Mouse (Mus musculus) layer of hippocampus, adult 2 months (tissue): ENCODE results near the gene Uba5. TPM values are rescaled to one million over a fixed set of nuclear protein-coding genes. Genes with fewer than 3 reads are reported as not detected.

Experiments
- DNase-seq, 2 experiments: peaks; one replicate each; pipeline ENCODE4 v3.0.0; 2022; ENCODE audit warnings: low spot score in 2 of 2
- H3K27ac ChIP-seq: fragments of 200-600 bp; 2 replicates; pipeline ENCODE4 v1.8.1; 2022
- H3K4me3 ChIP-seq: fragments of 200-600 bp; 2 replicates; pipeline ENCODE4 v1.8.1; 2022; ENCODE audit warnings: mild to moderate bottlenecking
- CTCF ChIP-seq: fragments of 200-600 bp; conservative IDR thresholded peaks from 2 replicates; pipeline ENCODE4 v1.8.1; 2022; ENCODE audit warnings: antibody characterized with exemption, mild to moderate bottlenecking, moderate library complexity
- total RNA-seq, 2 experiments: library from RNA; stranded (reverse); gene quantifications; 2 replicates each; pipeline ENCODE4 v1.2.3; 2021

Uba5 gene
- total RNA-seq, 2 experiments from 2014 or later, result 40.3 to 42.7 TPM

DNA sequence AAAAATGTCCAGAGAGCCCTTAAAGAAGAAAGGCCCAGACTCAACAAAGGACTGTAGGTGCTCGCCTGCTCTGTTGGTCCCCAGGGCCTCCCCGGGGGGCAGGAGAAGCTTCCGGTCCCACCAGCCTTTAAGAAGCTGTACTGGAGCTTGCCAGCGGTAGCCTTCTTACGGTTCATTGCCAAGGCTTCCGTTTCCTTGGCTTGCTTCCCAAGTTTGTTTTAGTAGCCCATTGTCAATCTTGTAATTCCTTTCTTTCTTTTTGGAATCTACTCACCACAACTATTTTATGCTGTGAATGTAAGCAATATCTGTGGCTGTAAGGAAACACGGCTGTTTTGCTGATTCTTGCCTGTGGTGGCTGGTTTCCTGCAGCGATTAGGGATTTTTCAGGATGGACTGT is 25.6 kb upstream of the Uba5 start:
- Histone ChIP-seq H3K27ac (peak overlapping the region; percentile 52; the same call in 1 of the 2 replicates), H3K4me3 (no peak overlapping the region)
- DNase-seq, result no peak
- TF ChIP-seq CTCF, result no peak

GRCm38 (mm10) chr9:104085730-104086429 is 22.9 kb upstream of the Uba5 start:
- H3K27ac ChIP-seq, result no peak overlapping the region
- DNase-seq, result no peak
- no peak for TF ChIP-seq CTCF
- H3K4me3 ChIP-seq, result no peak overlapping the region

- no peak overlapping the region for H3K27ac ChIP-seq
- TF ChIP-seq CTCF, result no peak
- H3K4me3 ChIP-seq, result no peak overlapping the region
- DNase-seq, result no peak
Measured at GRCm38 (mm10) chr9:104080038-104080437, 17.1 kb upstream of the Uba5 start.

DNA sequence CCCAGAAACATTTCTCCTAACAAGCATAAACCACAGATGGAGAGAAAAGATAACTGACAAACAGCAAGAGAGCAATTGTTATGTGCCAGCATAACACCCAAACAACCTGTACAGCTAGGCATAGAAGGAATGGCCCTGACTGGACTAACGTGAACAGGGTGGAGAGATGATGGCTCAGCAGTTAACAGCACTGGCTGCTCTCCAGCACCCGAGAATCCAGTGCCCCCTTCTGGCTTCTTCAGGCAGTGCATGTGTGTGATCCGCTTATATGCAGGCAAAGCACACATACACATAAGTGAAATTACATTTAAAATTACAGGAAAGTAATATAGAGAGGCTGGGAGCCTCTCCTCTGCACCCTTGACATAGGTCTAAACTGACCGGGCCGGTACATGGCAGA is 16.4 kb upstream of the Uba5 start:
- Histone ChIP-seq H3K27ac (peak overlapping the region; percentile 19; the same call in 1 of the 2 replicates), H3K4me3 (no peak overlapping the region)
- peak; percentile 83 for TF ChIP-seq CTCF
- DNase-seq, result peak in 1 of 2 experiments; percentile 48

DNA sequence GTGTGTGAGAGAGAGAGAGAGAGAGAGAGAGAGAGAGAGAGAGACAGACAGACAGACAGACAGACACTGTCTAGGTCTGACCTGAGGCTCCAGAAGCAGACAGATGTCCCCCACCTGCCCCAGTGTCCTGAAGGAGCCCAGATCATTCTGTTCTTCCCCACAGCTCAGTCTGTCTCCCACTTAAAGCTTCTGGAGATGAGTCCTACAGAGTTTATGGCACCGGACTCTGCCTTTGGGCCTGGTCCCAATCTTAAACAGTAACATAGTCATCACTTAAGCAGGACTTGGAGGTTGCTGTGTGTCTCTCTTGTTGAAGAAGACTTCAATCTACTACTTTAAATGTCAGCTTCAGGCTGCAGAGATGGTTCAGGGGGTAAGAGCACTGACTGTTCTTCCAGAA is 15.8 kb upstream of the Uba5 start:
- no peak overlapping the region for H3K4me3 ChIP-seq
- peak overlapping the region; percentile 28; the same call in 1 of the 2 replicates for H3K27ac ChIP-seq
- TF ChIP-seq CTCF, result no peak
- DNase-seq, result no peak

DNA sequence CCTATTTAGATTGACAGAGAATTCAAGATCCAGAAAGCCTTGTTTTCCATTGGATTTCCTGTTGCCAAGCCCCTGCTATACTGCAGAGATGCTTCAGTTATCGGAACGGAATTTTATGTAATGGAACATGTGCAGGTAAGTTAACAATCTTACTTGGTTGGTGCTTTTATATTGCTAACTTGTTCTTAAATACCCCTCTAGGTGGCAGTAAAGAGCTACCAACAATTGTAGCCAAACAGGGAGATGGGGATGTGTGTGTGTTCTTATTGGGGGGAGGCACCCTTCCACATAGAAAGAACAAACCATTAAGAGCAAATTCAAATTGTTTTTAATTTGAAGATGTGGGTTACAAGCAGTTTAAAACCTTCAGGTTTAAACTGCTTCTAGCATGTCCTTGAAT is 12.9 kb upstream of the Uba5 start:
- peak; percentile 84 for TF ChIP-seq CTCF
- no peak overlapping the region for H3K27ac ChIP-seq
- no peak for DNase-seq
- no peak overlapping the region for H3K4me3 ChIP-seq

GRCm38 (mm10) chr9:104070863-104071604 is 8.1 kb upstream of the Uba5 start:
- no peak overlapping the region for H3K27ac ChIP-seq
- no peak for DNase-seq

DNA sequence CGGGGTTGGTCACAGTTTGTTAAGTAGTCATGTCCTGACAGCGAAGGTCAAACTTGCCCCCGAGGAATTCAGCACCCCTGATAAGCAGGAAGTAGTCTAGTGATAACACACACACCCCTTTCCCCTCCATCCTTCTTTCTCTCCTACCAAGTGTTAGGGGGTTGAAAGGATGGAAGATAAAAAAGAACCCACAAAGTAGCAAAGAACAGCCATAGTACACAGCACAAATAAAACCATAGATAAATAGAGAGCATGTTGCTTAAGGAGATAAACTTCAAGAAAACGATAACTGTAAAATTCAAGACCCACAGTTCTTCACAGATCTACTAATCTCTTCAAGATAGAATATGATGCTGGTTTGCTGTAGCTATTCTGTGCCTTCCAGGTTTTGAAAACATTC is 7.3 kb upstream of the Uba5 start:
- no peak overlapping the region for H3K27ac ChIP-seq
- DNase-seq, result no peak
- no peak overlapping the region for H3K4me3 ChIP-seq
- TF ChIP-seq CTCF, result no peak

More at GRCm38 (mm10) chr9:104070863-104071604, 8.1 kb upstream of the Uba5 start:
- TF ChIP-seq CTCF, result no peak
- no peak overlapping the region for H3K4me3 ChIP-seq

GRCm38 (mm10) chr9:104064571-104064970 is 1.6 kb upstream of the Uba5 start:
- TF ChIP-seq CTCF, result no peak
- Histone ChIP-seq H3K27ac (no peak overlapping the region), H3K4me3 (no peak overlapping the region; the same call in 1 of the 2 replicates)
- no peak for DNase-seq

- Histone ChIP-seq H3K4me3 (peak within 1 kb of the TSS; percentile 73), H3K27ac (peak within 1 kb of the TSS; percentile 98)
- no peak for TF ChIP-seq CTCF
- DNase-seq, result peak; percentile 79 to 82
Measured at GRCm38 (mm10) chr9:104063244-104063961, 469 bp upstream of the Uba5 start, which contains the start of gene Acad11. Gene Acad11, plus strand, starts transcription at chr9:104063377.

DNA sequence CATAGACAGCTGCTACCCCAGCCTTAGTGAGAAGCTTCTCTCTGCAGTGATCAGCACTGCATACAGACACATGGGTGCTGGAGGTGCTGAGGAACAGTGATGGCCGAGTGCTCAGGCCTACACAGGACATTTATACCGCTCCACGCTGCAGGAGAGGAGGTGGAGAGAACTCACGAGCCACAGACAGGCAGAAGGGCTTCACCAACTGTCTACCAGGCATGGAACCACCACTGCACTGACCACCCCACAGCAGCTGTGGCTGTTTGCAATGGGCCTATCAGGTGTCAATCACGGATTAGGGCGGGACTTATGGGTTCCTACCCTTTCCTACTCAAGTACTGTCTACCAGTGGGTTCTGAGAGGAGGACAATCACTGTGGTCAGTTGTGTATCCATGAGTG is 11.9 kb downstream of the Uba5 start:
- no peak for DNase-seq
- no peak for TF ChIP-seq CTCF
- no peak overlapping the region for H3K4me3 ChIP-seq
- no peak overlapping the region for H3K27ac ChIP-seq

DNA sequence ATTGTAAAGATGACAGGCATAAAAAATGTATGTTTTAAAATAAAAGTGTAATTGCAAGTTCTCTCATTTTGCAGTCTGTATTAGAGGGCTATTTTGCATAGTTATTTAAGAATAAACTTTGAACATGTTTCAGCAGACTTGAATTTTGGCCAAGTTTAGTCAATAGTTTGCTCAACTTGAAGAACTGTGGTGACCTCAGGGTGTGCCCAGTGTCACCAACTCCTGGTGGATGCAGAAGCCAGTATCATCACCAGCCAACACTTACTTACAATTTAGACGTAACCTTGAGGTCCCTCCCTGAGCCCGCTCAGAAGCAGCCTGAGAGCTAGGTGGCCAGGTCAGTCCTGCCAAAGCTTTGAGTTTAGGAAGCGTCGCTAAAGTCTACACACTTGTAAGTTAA is 19.3 kb downstream of the Uba5 start:
- Histone ChIP-seq H3K27ac (no peak overlapping the region), H3K4me3 (no peak overlapping the region)
- DNase-seq, result no peak
- TF ChIP-seq CTCF, result no peak

DNA sequence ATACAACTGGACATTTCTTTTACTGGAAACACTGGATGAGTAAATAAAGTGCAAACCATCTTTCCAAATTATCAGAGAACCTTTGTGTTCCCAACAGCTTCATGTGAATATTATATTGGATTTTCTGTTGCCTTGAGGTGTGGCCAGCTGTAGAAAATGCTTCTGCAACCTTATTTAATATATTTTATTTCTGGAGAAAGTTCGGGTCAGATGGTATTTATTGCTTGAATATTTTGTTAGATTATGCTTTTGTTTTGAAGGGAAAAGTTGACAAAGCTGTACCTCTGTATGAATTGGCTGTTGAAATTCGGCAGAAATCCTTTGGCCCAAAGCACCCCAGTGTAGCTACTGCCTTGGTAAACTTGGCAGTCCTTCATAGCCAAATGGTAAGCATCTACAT is 22.6 kb downstream of the Uba5 start, which contains the start of gene Gm28305:
Gene Gm28305 (plus strand): TSS at position 301 of the 400 bp plus-strand sequence.
- no peak for TF ChIP-seq CTCF
- H3K4me3 ChIP-seq, result no peak within 1 kb of the TSS
- no peak within 1 kb of the TSS for H3K27ac ChIP-seq
- DNase-seq, result no peak
